Mouse (Mus musculus) hindbrain, embryonic 15.5 days (tissue): ENCODE measurements around the gene Rnf32. TPM values are rescaled to one million over a fixed set of nuclear protein-coding genes. Genes with fewer than 3 reads are reported as not detected.

Source experiments
- ATAC-seq: fragments of 200-750 bp; cut with Nextera tagmentation; 2 replicates; pipeline ENCODE4 v1.8.0; 2017; ENCODE audit warnings: low read depth, moderate number of reproducible peaks, moderate TSS enrichment; ENCODE audit not compliant: low FRiP score
- H3K27ac ChIP-seq: fragments of 300-500 bp; sonication (generic); replicated peaks from 2 replicates; pipeline ENCODE4 v1.5.1; 2015; ENCODE audit warnings: mild to moderate bottlenecking, inconsistent platforms
- H3K27me3 ChIP-seq: fragments of 300-500 bp; sonication (generic); 2 replicates; pipeline ENCODE4 v1.6.1; 2015; ENCODE audit warnings: control low read depth, inconsistent platforms
- H3K36me3 ChIP-seq: fragments of 300-500 bp; sonication (generic); 2 replicates; pipeline ENCODE4 v1.6.1; 2015; ENCODE audit warnings: control low read depth, inconsistent platforms
- H3K4me1 ChIP-seq: fragments of 300-500 bp; sonication (generic); replicated peaks from 2 replicates; pipeline ENCODE4 v1.6.1; 2015; ENCODE audit warnings: control low read depth, inconsistent platforms
- H3K4me2 ChIP-seq: fragments of 300-500 bp; sonication (generic); 2 replicates; pipeline ENCODE4 v1.6.1; 2015; ENCODE audit warnings: moderate library complexity, mild to moderate bottlenecking, inconsistent platforms
- H3K4me3 ChIP-seq: fragments of 300-500 bp; sonication (generic); 2 replicates; pipeline ENCODE4 v1.5.1; 2015; ENCODE audit warnings: mild to moderate bottlenecking, inconsistent platforms
- H3K9ac ChIP-seq: fragments of 300-500 bp; sonication (generic); 2 replicates; pipeline ENCODE4 v1.6.1; 2015; ENCODE audit warnings: inconsistent platforms
- H3K9me3 ChIP-seq: fragments of 300-500 bp; sonication (generic); 2 replicates; pipeline ENCODE4 v1.6.1; 2016; ENCODE audit warnings: control low read depth, inconsistent platforms
- WGBS: fragments of 180-500 bp; shearing (Covaris S2); methylation state at CpG from one replicate; pipeline ENCODE4 v1.1.7; 2015; 5-methylcytosine and 5-hydroxymethylcytosine counted together
- polyA plus RNA-seq: library from polyadenylated mRNA; unstranded; fragments of >200 nt; fragmentation: Nextera tagmentation; extraction: Ambion mirVana; gene quantifications from 2 replicates; pipeline ENCODE4 v1.2.1, GENCODE M21; 2015

Gene Rnf32
- polyA plus RNA-seq, 1 experiment from 2014 or later = 18.8 TPM

DNA sequence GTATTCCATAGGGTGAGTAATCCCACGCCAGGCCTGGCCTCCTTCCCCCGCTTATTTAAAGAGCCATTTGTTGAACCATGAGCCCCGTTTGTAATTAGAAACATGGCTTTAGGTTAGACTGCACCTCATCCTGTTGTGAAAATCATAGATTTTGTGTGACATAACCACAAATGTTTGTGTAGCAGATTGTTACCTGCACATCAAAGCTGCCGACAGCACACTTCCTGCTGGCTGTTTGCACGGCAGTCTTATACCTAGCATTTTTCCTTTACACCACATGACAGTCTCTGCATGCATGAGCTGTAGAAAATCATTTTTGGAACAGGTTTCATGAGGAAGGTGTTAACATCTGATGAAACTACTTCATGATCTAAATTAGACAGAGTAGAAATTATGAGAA lies 9.9 kb downstream of the Rnf32 start:
- Histone ChIP-seq H3K4me3 (no peak overlapping the region), H3K4me2 (no peak overlapping the region), H3K27ac (no peak overlapping the region), H3K9ac (no peak overlapping the region), H3K9me3 (no peaks in the 10 kb centered on the region), H3K27me3 (no peaks in the 10 kb centered on the region), H3K4me1 (no peaks in the 10 kb centered on the region), H3K36me3 (peaks cover 11% of the 10 kb centered on the region)
- WGBS = 80% methylated on average over 5 of the region's 5 CpGs
- ATAC-seq = no peak

DNA sequence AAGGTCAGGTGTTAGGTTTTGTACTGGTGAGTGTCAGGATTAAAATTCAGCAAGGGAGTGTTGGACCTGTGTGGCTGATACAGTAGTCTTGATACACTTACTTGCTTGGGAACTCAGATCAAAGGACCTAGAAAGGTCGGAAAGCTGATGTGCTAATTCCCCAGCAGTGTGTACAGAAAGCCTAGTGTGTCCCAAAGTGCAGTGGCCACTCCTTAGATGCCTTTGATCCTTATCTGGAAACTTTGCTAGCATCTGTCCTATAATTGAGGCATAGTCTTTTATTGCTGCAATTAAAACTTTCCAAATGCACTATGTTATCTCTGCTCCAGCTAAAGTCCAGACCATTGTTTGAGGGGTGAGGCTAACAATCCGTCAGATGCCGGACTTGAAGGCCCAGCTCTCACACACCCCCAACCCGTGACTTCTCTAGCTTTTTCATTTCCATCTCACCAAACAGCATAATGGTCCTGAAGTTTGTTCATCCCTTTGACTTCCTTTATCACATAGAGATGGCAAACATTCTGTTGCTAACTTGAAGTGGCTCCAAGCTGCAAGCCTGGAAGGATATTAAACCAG lies 16.3 kb downstream of the Rnf32 start:
- Histone ChIP-seq H3K4me1 (no peaks in the 10 kb centered on the region), H3K4me3 (no peak overlapping the region), H3K27ac (no peak overlapping the region), H3K27me3 (no peaks in the 10 kb centered on the region), H3K9me3 (no peaks in the 10 kb centered on the region), H3K4me2 (no peak overlapping the region), H3K36me3 (no peaks in the 10 kb centered on the region), H3K9ac (no peak overlapping the region)
- WGBS = 79% methylated on average over 4 of the region's 4 CpGs
- ATAC-seq = no peak

DNA sequence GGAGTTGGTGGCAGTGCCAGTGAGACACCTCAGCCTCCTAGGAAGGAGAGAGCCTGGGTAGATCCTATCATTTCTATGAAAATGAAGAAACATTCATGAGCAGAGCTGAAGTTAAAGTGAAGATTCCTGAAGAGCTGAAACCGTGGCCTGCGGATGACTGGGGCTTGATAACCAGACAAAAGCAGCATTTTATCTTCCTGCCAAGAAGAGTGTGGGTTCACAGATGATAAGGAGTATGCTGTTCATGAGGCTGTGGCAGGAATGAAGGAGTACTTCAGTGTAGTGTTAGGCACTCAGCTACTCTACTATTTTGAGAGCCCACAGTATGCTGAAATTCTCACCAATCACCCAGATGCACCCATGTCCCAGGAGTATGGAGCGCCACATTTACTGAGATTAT lies 22.2 kb downstream of the Rnf32 start:
- 91% methylated on average over 3 of the region's 3 CpGs for WGBS
- no peak for ATAC-seq
- Histone ChIP-seq H3K9ac (no peak overlapping the region), H3K27me3 (no peaks in the 10 kb centered on the region), H3K36me3 (no peaks in the 10 kb centered on the region), H3K4me2 (no peak overlapping the region), H3K9me3 (no peaks in the 10 kb centered on the region), H3K4me1 (no peaks in the 10 kb centered on the region), H3K4me3 (no peak overlapping the region), H3K27ac (no peak overlapping the region)

DNA sequence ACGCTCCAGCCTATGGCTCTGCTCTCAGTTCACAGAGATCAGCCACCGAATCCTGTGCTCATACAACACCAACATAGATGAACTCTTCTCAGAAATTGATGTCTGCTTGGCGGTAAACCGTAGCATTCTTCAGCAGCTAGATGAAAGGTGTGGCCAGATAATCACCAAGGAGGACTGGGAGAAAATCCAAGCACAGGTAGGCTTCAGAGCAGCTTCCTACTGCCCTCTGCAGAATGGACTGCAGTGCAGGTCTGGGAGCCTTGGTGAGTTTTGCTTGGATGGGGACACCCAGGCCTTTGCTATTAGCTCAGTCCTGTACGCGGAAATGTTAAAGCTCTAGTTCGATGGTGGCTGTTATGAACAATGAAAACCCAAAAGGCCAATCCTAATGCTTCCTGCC lies 28.3 kb downstream of the Rnf32 start:
- Histone ChIP-seq H3K4me1 (no peaks in the 10 kb centered on the region), H3K4me3 (no peak overlapping the region), H3K4me2 (no peak overlapping the region), H3K27ac (no peak overlapping the region), H3K9me3 (no peaks in the 10 kb centered on the region), H3K36me3 (no peaks in the 10 kb centered on the region), H3K9ac (no peak overlapping the region), H3K27me3 (no peaks in the 10 kb centered on the region)
- WGBS = 94% methylated on average over 7 of the region's 7 CpGs
- no peak for ATAC-seq

DNA sequence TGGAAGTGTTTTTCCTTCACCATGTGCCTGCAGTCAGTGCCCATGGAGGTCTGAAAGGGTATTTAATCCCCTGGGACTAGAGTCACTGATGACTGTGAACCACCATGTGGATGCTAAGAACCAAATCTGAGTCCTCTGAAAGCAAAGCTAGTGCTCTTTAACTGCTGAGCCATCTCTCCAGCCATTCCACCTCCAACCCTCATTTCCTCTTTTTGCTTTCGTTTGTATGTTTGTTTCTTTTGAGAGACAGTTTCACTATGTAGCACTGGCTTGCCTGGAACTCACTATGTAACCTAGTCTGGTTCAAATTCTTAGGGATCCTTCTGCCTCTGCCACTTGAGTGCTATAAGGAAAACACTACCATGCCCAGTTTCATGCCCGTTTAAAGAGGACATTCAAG lies 34.7 kb downstream of the Rnf32 start:
- Histone ChIP-seq H3K4me1 (no peaks in the 10 kb centered on the region), H3K4me2 (no peak overlapping the region), H3K4me3 (no peak overlapping the region), H3K9ac (no peak overlapping the region), H3K27me3 (no peaks in the 10 kb centered on the region), H3K27ac (no peak overlapping the region), H3K9me3 (no peaks in the 10 kb centered on the region), H3K36me3 (0 out of 2 replicates have a peak, but pooled peaks cover 3% of the 10 kb centered on the region)
- ATAC-seq = no peak
- 82% methylated on average over 2 of the region's 2 CpGs for WGBS

DNA sequence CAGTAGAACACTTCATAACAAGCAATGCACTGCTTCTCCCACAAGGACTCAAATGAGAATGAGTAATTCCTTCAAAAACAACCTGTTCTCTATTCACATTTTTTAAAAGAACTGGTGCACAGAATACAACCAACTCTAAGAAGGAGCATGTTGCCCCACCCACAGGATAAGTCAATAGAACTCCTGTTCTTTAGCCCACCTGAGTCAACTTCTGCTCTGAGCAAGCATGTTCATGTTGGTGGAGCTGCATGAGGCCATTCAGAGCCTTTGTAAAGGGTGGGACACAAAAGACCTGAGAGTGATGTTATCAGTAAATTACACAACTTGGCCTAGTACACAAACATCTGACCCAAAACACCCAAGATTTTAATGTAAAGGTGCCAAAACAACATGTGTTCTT lies 42.6 kb downstream of the Rnf32 start:
- Histone ChIP-seq H3K4me3 (no peak overlapping the region), H3K9ac (no peak overlapping the region), H3K27ac (no peak overlapping the region), H3K9me3 (no peaks in the 10 kb centered on the region), H3K27me3 (no peaks in the 10 kb centered on the region), H3K4me2 (no peak overlapping the region), H3K36me3 (0 out of 2 replicates have a peak, but pooled peaks cover 6% of the 10 kb centered on the region), H3K4me1 (no peaks in the 10 kb centered on the region)
- no peak for ATAC-seq

DNA sequence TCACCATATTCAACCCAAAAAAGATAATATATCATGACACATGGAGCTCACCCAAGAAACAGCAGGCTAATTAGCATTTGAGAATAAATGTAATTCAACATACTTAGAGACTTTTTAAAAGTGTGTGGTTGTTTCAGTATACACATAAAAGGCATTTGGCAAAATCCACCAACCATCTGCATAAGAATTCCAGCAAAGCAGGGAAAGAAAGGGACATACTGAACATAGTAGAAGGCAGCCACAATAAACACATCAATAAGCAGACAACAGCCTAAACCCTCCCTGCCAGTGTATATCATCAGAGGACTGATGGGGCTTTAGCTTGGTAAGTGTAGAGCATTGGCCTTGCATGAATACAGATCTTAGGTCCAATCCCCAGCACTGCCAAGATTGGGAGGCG lies 49.0 kb downstream of the Rnf32 start:
- H3K4me3 ChIP-seq = no peak overlapping the region
- H3K27me3 ChIP-seq = no peaks in the 10 kb centered on the region
- ATAC-seq = no peak
- no peak overlapping the region for H3K4me2 ChIP-seq
- no peak overlapping the region for H3K9ac ChIP-seq
- 0 out of 2 replicates have a peak, but pooled peaks cover 6% of the 10 kb centered on the region for H3K36me3 ChIP-seq
- no peaks in the 10 kb centered on the region for H3K4me1 ChIP-seq
- no peaks in the 10 kb centered on the region for H3K9me3 ChIP-seq
- no peak overlapping the region for H3K27ac ChIP-seq
- WGBS = 80% methylated on average over 1 of the region's 1 CpGs

DNA sequence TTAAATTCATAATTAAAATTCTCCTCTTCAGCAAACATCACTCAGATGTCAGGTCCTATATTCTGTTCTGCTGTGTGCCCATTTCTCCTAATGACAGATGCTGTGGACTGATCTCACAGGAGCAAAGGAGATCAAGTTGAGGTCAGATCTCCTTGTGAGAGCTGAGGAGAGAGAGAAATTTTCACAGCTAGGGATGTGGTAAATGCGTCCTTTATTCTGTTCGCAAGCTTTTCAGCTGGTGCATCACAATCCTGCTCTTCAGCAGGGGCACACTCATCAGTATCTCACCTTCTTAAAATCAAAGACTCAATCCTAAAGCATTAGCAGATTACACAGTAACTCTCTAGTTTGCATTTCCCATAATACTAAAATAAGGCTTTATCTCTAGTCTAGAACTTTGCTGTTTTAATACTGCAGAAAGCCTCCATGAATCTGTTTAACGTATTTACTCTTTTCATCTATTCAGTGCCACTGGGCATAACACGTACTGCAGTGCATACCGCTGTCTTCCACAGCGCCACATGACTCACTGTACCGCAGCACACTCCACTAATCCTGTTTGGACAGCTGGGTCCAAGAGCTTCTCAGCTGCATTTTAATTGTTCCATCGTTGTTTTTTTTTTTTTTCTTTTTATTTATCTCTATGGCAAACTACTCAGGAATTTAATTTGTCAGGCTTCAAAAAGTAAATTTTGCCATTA lies 55.2 kb downstream of the Rnf32 start:
- WGBS = 18% methylated on average over 8 of the region's 8 CpGs
- no peaks in the 10 kb centered on the region for H3K9me3 ChIP-seq
- H3K27me3 ChIP-seq = no peaks in the 10 kb centered on the region
- no peaks in the 10 kb centered on the region for H3K36me3 ChIP-seq
- H3K27ac ChIP-seq = no peak overlapping the region
- no peak overlapping the region for H3K9ac ChIP-seq
- no peak overlapping the region for H3K4me3 ChIP-seq
- ATAC-seq = peak; percentile 86; the same call in 1 of the 2 replicates
- no peak overlapping the region for H3K4me2 ChIP-seq
- peaks cover 6% of the 10 kb centered on the region; the same call in 1 of the 2 replicates for H3K4me1 ChIP-seq

DNA sequence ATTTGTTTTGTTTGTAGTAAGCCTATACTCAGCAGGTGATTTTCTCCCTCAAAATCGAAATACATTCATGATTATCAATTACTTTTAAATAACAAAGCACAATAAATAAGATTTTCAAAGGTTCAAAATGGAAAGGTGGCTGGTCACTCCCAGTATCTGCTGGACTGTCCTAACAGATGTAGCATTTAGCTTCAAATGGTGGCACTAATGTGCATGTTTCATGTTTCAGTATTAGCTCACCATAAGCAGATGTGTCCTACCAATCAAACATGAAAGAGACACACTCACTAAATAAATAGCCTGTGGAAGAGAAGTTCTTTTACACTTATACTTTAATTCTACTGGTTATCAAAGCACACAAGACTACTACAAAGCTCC lies 55.7 kb downstream of the Rnf32 start:
- H3K4me3 ChIP-seq = no peak overlapping the region
- ATAC-seq = no peak
- H3K9ac ChIP-seq = no peak overlapping the region
- no peaks in the 10 kb centered on the region for H3K27me3 ChIP-seq
- H3K4me2 ChIP-seq = no peak overlapping the region
- peaks cover 6% of the 10 kb centered on the region; the same call in 1 of the 2 replicates for H3K4me1 ChIP-seq
- no peaks in the 10 kb centered on the region for H3K36me3 ChIP-seq
- H3K27ac ChIP-seq = no peak overlapping the region
- 69% methylated on average over 1 of the region's 1 CpGs for WGBS
- H3K9me3 ChIP-seq = no peaks in the 10 kb centered on the region

DNA sequence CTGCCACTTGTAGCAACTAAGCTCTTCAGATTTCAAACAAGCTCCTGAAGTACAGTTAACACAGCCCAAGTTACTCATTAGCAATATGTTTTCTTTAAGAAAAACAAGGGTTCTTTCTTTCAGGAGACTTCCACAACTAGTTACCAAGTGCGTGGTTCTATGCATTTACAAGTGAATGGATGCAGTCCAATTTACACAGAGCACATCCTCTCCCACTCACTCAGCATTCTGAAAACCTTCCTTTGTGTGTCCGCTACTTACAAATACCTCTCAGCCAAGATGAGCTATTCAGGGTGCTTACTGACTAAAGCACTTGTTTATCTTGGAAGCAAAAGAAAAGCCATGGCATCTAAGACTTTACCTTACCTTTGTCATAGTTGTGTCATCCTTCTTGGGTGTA lies 58.1 kb downstream of the Rnf32 start:
- H3K9me3 ChIP-seq = no peaks in the 10 kb centered on the region
- ATAC-seq = no peak
- H3K4me3 ChIP-seq = no peak overlapping the region
- no peak overlapping the region for H3K4me2 ChIP-seq
- H3K4me1 ChIP-seq = peaks cover 6% of the 10 kb centered on the region; the same call in 1 of the 2 replicates
- H3K9ac ChIP-seq = no peak overlapping the region
- no peaks in the 10 kb centered on the region for H3K27me3 ChIP-seq
- H3K27ac ChIP-seq = no peak overlapping the region
- 26% methylated on average over 2 of the region's 2 CpGs for WGBS
- no peaks in the 10 kb centered on the region for H3K36me3 ChIP-seq

DNA sequence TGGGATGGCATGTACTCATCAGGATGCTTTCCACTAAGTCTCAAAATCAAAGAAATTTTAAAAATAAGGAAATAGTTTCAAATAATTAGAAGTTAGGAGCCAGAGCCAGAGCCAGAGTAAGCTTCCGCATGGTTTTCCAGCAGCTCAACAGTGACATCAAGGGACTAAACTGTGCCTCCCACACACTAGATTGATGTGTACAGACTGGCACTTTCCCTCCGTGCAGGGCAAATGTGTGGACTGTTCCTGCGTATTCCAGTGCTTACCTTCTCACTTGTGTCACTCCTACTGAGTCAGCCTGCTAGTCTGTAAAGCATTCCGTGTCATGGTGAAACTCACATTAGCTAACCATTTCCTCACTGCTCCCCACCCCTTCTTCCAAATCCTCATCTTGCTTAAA lies 75.1 kb downstream of the Rnf32 start:
- Histone ChIP-seq H3K36me3 (no peaks in the 10 kb centered on the region), H3K27me3 (no peaks in the 10 kb centered on the region), H3K4me3 (no peak overlapping the region), H3K27ac (no peak overlapping the region), H3K4me2 (no peak overlapping the region), H3K4me1 (no peaks in the 10 kb centered on the region), H3K9ac (no peak overlapping the region), H3K9me3 (no peaks in the 10 kb centered on the region)
- 68% methylated on average over 4 of the region's 4 CpGs for WGBS
- no peak for ATAC-seq

DNA sequence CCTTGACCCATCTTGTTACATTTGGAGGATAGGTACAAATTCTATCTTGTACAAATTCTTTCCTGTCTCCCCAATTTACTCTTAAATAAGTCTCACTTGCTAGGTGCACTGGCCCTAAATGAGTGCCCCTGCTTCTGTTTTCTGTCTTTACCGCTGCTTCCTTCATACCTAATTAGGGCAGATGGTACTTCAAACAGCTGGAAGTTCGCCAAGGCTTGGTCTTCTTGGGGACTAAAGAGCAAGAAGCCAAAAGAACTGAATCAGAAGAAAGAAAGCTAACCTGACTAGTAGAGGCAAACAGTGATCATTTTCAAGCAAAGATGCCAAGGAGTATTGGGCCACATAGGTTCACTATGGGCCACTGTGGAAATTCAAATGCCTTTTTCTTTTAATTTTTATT lies 77.6 kb downstream of the Rnf32 start:
- Histone ChIP-seq H3K4me2 (no peak overlapping the region), H3K9ac (no peak overlapping the region), H3K4me1 (no peaks in the 10 kb centered on the region), H3K4me3 (no peak overlapping the region), H3K36me3 (no peaks in the 10 kb centered on the region), H3K27me3 (no peaks in the 10 kb centered on the region), H3K9me3 (no peaks in the 10 kb centered on the region), H3K27ac (no peak overlapping the region)
- WGBS = 70% methylated on average over 2 of the region's 2 CpGs
- no peak for ATAC-seq

DNA sequence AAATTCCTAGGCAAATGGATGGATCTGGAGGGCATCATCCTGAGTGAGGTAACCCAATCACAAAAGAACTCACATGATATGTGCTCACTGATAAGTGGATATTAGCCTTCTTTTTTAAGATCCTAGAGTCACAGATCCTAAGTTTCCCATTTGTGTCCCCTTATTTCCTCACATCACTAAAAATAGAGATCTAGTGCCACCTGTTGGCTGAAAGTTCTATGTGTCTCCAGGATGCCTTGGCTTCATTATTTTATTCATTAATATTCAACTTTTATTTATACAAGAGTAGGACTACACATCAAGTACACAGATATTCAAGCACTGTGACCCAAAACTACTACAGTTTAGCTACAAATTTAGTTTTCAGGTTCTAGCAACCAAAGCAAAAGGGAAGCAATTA lies 79.0 kb downstream of the Rnf32 start:
- Histone ChIP-seq H3K9ac (no peak overlapping the region), H3K4me3 (no peak overlapping the region), H3K9me3 (no peaks in the 10 kb centered on the region), H3K36me3 (no peaks in the 10 kb centered on the region), H3K27ac (no peak overlapping the region), H3K4me1 (no peaks in the 10 kb centered on the region), H3K27me3 (no peaks in the 10 kb centered on the region), H3K4me2 (no peak overlapping the region)
- no peak for ATAC-seq
